In the genomic region with DNA sequence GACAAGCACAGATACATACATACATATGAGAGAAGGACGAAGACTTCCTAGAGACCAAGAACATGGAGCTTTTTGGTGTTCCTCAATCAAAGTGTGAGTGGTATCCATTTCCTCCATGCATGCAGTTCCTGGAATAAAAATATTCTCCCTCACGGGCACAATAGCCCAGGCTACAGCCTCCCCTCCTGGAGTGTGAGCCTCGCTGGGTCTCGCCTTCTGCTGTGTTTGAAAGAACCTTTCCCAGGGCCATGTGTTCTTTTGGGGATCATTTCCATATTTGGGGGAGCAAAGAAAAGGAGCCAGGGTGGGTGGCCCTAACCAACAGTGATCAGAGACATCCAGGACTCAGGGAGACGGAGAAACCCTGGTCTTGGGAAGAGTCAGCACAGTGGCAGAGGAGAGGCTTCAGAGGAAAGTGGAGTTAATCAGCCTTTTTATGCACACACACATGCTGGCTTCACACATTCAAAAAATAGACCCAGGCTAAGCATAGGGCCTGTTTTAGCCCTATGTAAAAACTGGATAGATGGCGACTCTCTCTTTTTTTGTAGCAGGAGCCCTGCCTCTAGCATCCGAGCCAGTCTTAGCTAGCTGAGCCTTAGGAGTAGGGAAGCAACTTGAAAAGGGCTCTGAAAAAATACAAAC, we compare ENCODE assay signal across 8 mouse cellular contexts. TPM values are rescaled to one million over a fixed set of nuclear protein-coding genes. Genes with fewer than 3 reads are reported as not detected.
A peak's percentile ranks its signal among the peaks of the same experiment; 100 is the strongest.
DNase-seq lines count a peak whose midpoint lies in the region; ATAC-seq lines count a peak whose summit lies in the region.

No protein-coding gene starts in this region.

- no peak for DNase-seq in cerebellum, postnatal 36 days
- DNase-seq in lung, postnatal 14 days = no peak
- DNase-seq in gastrocnemius, postnatal 10 days = no peak
- DNase-seq in spleen, adult 18-20 months = no peak

- ATAC-seq in cerebellum, adult (ENCODE audit: insufficient number of reproducible peaks, low FRiP score, low TSS enrichment) = peak; percentile 3; the same call in 1 of the 2 replicates
- ATAC-seq in lung, embryonic 15.5 days (ENCODE audit: borderline replicate concordance, extremely low read depth, low FRiP score, low TSS enrichment) = no peak
- ATAC-seq in limb, embryonic 13.5 days (ENCODE audit: low FRiP score, low read depth) = no peak
- ATAC-seq in stomach, embryonic 16.5 days (ENCODE audit: insufficient read depth, low FRiP score) = no peak

- H3K4me1 ChIP-seq in lung, embryonic 15.5 days = peaks cover 45% of the 10 kb centered on the region
- peaks cover 43% of the 10 kb centered on the region for H3K4me1 ChIP-seq in limb, embryonic 13.5 days
- H3K4me1 ChIP-seq in stomach, embryonic 16.5 days (ENCODE audit: control insufficient read depth, insufficient read depth, low read length) = peaks cover 38% of the 10 kb centered on the region

- no peaks in the 10 kb centered on the region for H3K9me3 ChIP-seq in lung, embryonic 15.5 days
- no peaks in the 10 kb centered on the region for H3K9me3 ChIP-seq in limb, embryonic 13.5 days
- no peaks in the 10 kb centered on the region for H3K9me3 ChIP-seq in stomach, embryonic 16.5 days (replicated peaks; ENCODE audit: control insufficient read depth, low read length)

- 0 out of 2 replicates have a peak overlapping the region, but pooled peaks have one; percentile 25 for H3K9ac ChIP-seq in lung, embryonic 15.5 days
- H3K9ac ChIP-seq in limb, embryonic 13.5 days = no peak overlapping the region
- H3K9ac ChIP-seq in stomach, embryonic 16.5 days (ENCODE audit: low read length) = peak overlapping the region; percentile 54

- H3K27me3 ChIP-seq in lung, embryonic 15.5 days = no peaks in the 10 kb centered on the region
- H3K27me3 ChIP-seq in limb, embryonic 13.5 days = no peaks in the 10 kb centered on the region
- H3K27me3 ChIP-seq in stomach, embryonic 16.5 days (ENCODE audit: control insufficient read depth, insufficient read depth, low read length) = no peaks in the 10 kb centered on the region

- H3K4me2 ChIP-seq in lung, embryonic 15.5 days = peak overlapping the region; percentile 44
- no peak overlapping the region for H3K4me2 ChIP-seq in limb, embryonic 13.5 days (replicated peaks)
- H3K4me2 ChIP-seq in stomach, embryonic 16.5 days (ENCODE audit: low read depth, low read length) = 0 out of 2 replicates have a peak overlapping the region, but pooled peaks have one; percentile 12

- 56% methylated on average over 7 of the region's 7 CpGs for WGBS in lung, embryonic 15.5 days
- WGBS in limb, embryonic 13.5 days = 62% methylated on average over 7 of the region's 7 CpGs
- 63% methylated on average over 7 of the region's 7 CpGs for WGBS in stomach, embryonic 16.5 days

- no peaks in the 10 kb centered on the region for H3K36me3 ChIP-seq in lung, embryonic 15.5 days
- H3K36me3 ChIP-seq in limb, embryonic 13.5 days = no peaks in the 10 kb centered on the region
- no peaks in the 10 kb centered on the region for H3K36me3 ChIP-seq in stomach, embryonic 16.5 days (ENCODE audit: control insufficient read depth, insufficient read depth, low read length)

- no peak overlapping the region for H3K4me3 ChIP-seq in lung, embryonic 15.5 days
- no peak overlapping the region for H3K4me3 ChIP-seq in limb, embryonic 13.5 days
- no peak overlapping the region for H3K4me3 ChIP-seq in stomach, embryonic 16.5 days (replicated peaks; ENCODE audit: low read length)

- peak overlapping the region; percentile 94 for H3K27ac ChIP-seq in lung, embryonic 15.5 days
- H3K27ac ChIP-seq in limb, embryonic 13.5 days = peak overlapping the region; percentile 45
- peak overlapping the region; percentile 96 for H3K27ac ChIP-seq in stomach, embryonic 16.5 days (ENCODE audit: low read length)

RNA-seq across cellular contexts. Expression of a gene that starts 17.1 kb away (rescaled TPM):
- 7.4 and 8.4 TPM in 2 replicates for polyA plus RNA-seq in lung, embryonic 15.5 days (2015; fragmentation: Nextera tagmentation; extraction: Ambion mirVana)
- polyA plus RNA-seq in limb, embryonic 13.5 days (2015; fragmentation: Nextera tagmentation; extraction: Ambion mirVana) = 5.1 and 5.3 TPM in 2 replicates
- polyA plus RNA-seq in stomach, embryonic 16.5 days (2015; fragmentation: Nextera tagmentation; extraction: Ambion mirVana) = 4.7 and 5.0 TPM in 2 replicates
- total RNA-seq in gastrocnemius, postnatal 10 days (2021) = 1 to 10 TPM; 5.2 to 6.6 TPM

Comparison
In these comparisons a context has a peak if more than half of its experiments do, and no peak if none do; other contexts are left out.
1. H3K27ac ChIP-seq: peak in every context shown above with its lines; median percentile 96 in stomach, embryonic 16.5 days; 94 in lung, embryonic 15.5 days; 45 in limb, embryonic 13.5 days.